Mouse (Mus musculus) left cerebral cortex, postnatal 25 days (tissue): ENCODE measurements around the gene Pdss2. TPM values are rescaled to one million over a fixed set of nuclear protein-coding genes. Genes with fewer than 3 reads are reported as not detected.

Source experiments
- DNase-seq, 2 experiments: peaks; one replicate each; pipeline ENCODE4 v3.0.0; 2022; ENCODE audit warnings: low spot score in 2 of 2, mixed read lengths in 1 of 2
- intact Hi-C: fragments of 180-260 bp; cut with DNase I; formaldehyde crosslinking; loops from one replicate; pipeline ENCODE4 v1.15.1; 2025
- total RNA-seq, 2 experiments: library from RNA; stranded (reverse); gene quantifications; 2 replicates each; pipeline ENCODE4 v1.2.3; 2021

Pdss2 gene
- total RNA-seq, 2 experiments from 2014 or later = 14.8 to 15.7 TPM

GRCm38 (mm10) chr10:43357884-43358283 is 136.6 kb downstream of the Pdss2 start:
- DNase-seq = no peak
- intact Hi-C loops = no loop called here

- intact Hi-C loops = no loop called here
- peak in 1 of 2 experiments; percentile 9 for DNase-seq
Measured at GRCm38 (mm10) chr10:43362947-43363346, 141.7 kb downstream of the Pdss2 start.

GRCm38 (mm10) chr10:43363431-43363851 is 142.2 kb downstream of the Pdss2 start:
- intact Hi-C loops = no loop called here
- no peak for DNase-seq

GRCm38 (mm10) chr10:43365909-43366308 is 144.6 kb downstream of the Pdss2 start:
- DNase-seq = no peak
- intact Hi-C loops = no loop called here

- intact Hi-C loops = no loop called here
- no peak for DNase-seq
Measured at GRCm38 (mm10) chr10:43368611-43369010, 147.3 kb downstream of the Pdss2 start.

GRCm38 (mm10) chr10:43372315-43372714 is 151.0 kb downstream of the Pdss2 start:
- intact Hi-C loops = no loop called here
- DNase-seq = no peak

- DNase-seq = no peak
- intact Hi-C loops = no loop called here
Measured at GRCm38 (mm10) chr10:43373035-43373434, 151.7 kb downstream of the Pdss2 start.

- intact Hi-C loops = no loop called here
Measured at GRCm38 (mm10) chr10:43373666-43374065, 152.4 kb downstream of the Pdss2 start.

GRCm38 (mm10) chr10:43375286-43375685 is 154.0 kb downstream of the Pdss2 start:
- intact Hi-C loops = no loop called here
- DNase-seq = peak in 1 of 2 experiments; percentile 11

More at GRCm38 (mm10) chr10:43373666-43374065, 152.4 kb downstream of the Pdss2 start:
- no peak for DNase-seq

- DNase-seq = no peak
- intact Hi-C loops = no loop called here
Measured at GRCm38 (mm10) chr10:43376749-43377148, 155.5 kb downstream of the Pdss2 start.

GRCm38 (mm10) chr10:43378279-43378678 is 157.0 kb downstream of the Pdss2 start:
- intact Hi-C loops = no loop called here
- peak; percentile 24 to 50 for DNase-seq

- no peak for DNase-seq
- intact Hi-C loops = no loop called here
Measured at GRCm38 (mm10) chr10:43378732-43379644, 157.7 kb downstream of the Pdss2 start.

GRCm38 (mm10) chr10:43382660-43383059 is 161.4 kb downstream of the Pdss2 start:
- intact Hi-C loops = loop anchor here (5.0 kb wide), 1 partner anchor 425 kb away; no protein-coding TSS in a partner anchor
- DNase-seq = peak in 1 of 2 experiments; percentile 22

- no peak for DNase-seq
- intact Hi-C loops = loop anchor here (5.0 kb wide), 1 partner anchor 427 kb away; no protein-coding TSS in a partner anchor
Measured at GRCm38 (mm10) chr10:43384623-43385022, 163.3 kb downstream of the Pdss2 start.

- intact Hi-C loops = no loop called here
- no peak for DNase-seq
Measured at GRCm38 (mm10) chr10:43392921-43393320, 171.6 kb downstream of the Pdss2 start.

GRCm38 (mm10) chr10:43393818-43394217 is 172.5 kb downstream of the Pdss2 start:
- no peak for DNase-seq
- intact Hi-C loops = no loop called here

- DNase-seq = no peak
- intact Hi-C loops = no loop called here
Measured at GRCm38 (mm10) chr10:43395824-43396223, 174.5 kb downstream of the Pdss2 start.

- peak in 1 of 2 experiments; percentile 15 for DNase-seq
- intact Hi-C loops = no loop called here
Measured at GRCm38 (mm10) chr10:43399596-43400316, 178.5 kb downstream of the Pdss2 start.

GRCm38 (mm10) chr10:43406107-43406506 is 184.8 kb downstream of the Pdss2 start:
- DNase-seq = no peak

GRCm38 (mm10) chr10:43406885-43407284 is 185.6 kb downstream of the Pdss2 start:
- no peak for DNase-seq
- intact Hi-C loops = no loop called here

More at GRCm38 (mm10) chr10:43406107-43406506, 184.8 kb downstream of the Pdss2 start:
- intact Hi-C loops = no loop called here
